Mouse (Mus musculus): ENCODE results near the gene Nr1h3. TPM values are rescaled to one million over a fixed set of nuclear protein-coding genes. Genes with fewer than 3 reads are reported as not detected.

The Nr1h3 gene
- polyA plus RNA-seq (2012; rRNA removed) = 30.5 and 31.6 TPM in 2 replicates

GRCm38 (mm10) chr2:91202222-91202971 is at the start of gene Nr1h3, which contains the start of gene Acp2:
Gene Nr1h3 (minus strand): TSS chr2:91202834.
Gene Acp2 (plus strand): TSS chr2:91202885.

DNA sequence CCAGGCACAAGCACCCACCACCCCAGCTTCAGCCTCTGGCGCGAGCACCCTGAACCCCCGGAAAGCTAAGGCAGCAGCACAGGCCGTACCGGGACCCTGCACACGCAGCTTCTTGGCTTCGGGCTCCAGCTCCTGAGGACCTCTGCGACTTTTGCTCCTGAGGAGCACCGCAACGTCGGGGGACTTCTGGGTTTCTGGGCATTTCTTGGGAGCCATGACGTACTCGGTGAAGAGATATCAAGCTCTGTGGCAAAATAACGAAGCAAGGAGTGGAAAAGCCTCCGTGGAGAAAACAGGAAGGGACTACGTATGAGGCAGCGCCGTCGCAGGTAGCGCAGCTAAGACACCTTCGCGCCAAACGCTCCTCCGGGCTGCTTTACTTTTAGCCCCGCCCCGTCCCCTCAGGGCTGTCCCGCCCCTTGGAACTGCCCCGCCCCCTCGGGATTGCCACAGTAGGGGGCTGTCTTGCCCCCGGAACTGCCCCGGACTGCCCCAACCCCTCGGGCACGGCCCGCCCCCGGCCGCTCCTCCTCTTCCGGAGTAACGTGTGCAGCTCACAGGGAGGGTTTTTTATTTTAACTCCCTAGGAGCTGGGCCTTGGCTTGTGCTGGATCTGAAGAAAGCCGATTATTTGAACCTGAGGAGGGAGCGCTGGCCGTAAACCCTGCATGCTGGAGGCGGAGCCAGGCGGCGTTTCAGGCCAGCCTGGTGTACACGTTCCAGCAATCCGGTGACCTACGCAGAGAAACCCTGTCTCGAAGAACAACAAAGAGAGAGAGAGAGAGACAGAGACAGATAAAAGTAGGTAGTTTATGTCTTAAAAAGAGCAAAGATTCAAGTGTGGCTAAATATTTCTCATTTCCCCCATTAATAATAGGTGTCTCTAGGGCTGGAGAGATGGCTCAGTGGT is 34.2 kb upstream of the Nr1h3 start, which contains the start of gene Ddb2:
Gene Ddb2 (minus strand): TSS at position 382 of the 910 bp plus-strand sequence.

GRCm38 (mm10) chr2:91183711-91184405 is 18.8 kb downstream of the Nr1h3 start, which contains the start of gene Madd:
Gene Madd (minus strand): TSS chr2:91183837.

Other genes with a start within 250 kb of the Nr1h3 start
- gene Rapsn, start 167.2 kb downstream of the Nr1h3 start, polyA plus RNA-seq (2012; rRNA removed) = 0.53 and 0.76 TPM in 2 replicates
- gene Psmc3, start 148.8 kb downstream of the Nr1h3 start, polyA plus RNA-seq (2012; rRNA removed) = 80.8 and 83.0 TPM in 2 replicates
- gene Slc39a13, start 132.4 kb downstream of the Nr1h3 start, polyA plus RNA-seq (2012; rRNA removed) = 16.2 and 19.2 TPM in 2 replicates
- gene Spi1, start 120.4 kb downstream of the Nr1h3 start, polyA plus RNA-seq (2012; rRNA removed) = 38.8 and 46.7 TPM in 2 replicates
- 0.06 and 0.14 TPM in 2 replicates for gene Mybpc3, start 84.7 kb downstream of the Nr1h3 start, polyA plus RNA-seq (2012; rRNA removed)
- gene Madd, start 19.0 kb downstream of the Nr1h3 start, polyA plus RNA-seq (2012; rRNA removed) = 5.3 and 6.3 TPM in 2 replicates
- 11.1 and 11.3 TPM in 2 replicates for gene Acp2, start 51 bp upstream of the Nr1h3 start, polyA plus RNA-seq (2012; rRNA removed)
- gene Ddb2, start 34.1 kb upstream of the Nr1h3 start, polyA plus RNA-seq (2012; rRNA removed) = 8.3 and 10.3 TPM in 2 replicates
- gene Pacsin3, start 53.1 kb upstream of the Nr1h3 start, polyA plus RNA-seq (2012; rRNA removed) = 19.4 and 20.2 TPM in 2 replicates
- 25.8 and 26.6 TPM in 2 replicates for gene Arfgap2, start 62.1 kb upstream of the Nr1h3 start, polyA plus RNA-seq (2012; rRNA removed)
- 2.1 and 2.3 TPM in 2 replicates for gene 1110051M20Rik, start 241.9 kb upstream of the Nr1h3 start, polyA plus RNA-seq (2012; rRNA removed)

Data from liver, embryonic 18 days (tissue).